Mouse (Mus musculus) large intestine, adult 2 months (tissue): ENCODE measurements around the gene Morn3. TPM values are rescaled to one million over a fixed set of nuclear protein-coding genes. Genes with fewer than 3 reads are reported as not detected.

Experiments used
- DNase-seq: peaks from one replicate; pipeline ENCODE4 v3.0.0-alpha.2; 2012; ENCODE audit warnings: low read depth, low spot score
- WGBS: fragments of 180-500 bp; shearing (Covaris S2); methylation state at CpG from one replicate; pipeline ENCODE4 v1.1.7; 2018; 5-methylcytosine and 5-hydroxymethylcytosine counted together
- polyA plus RNA-seq: library from polyadenylated mRNA; depleted of rRNA; stranded (reverse); fragments of >200 nt; gene quantifications from 2 replicates; pipeline ENCODE4 v1.2.3, GENCODE M21; 2012; rRNA removed

The Morn3 gene
- not detected in 2 replicates for polyA plus RNA-seq

- 78% methylated on average over 3 of the region's 3 CpGs for WGBS
Measured at GRCm38 (mm10) chr5:123046916-123047315, at the start of gene Morn3. TSS of gene Morn3 (minus strand) at chr5:123047016.

GRCm38 (mm10) chr5:123096299-123096698 lies 49.5 kb upstream of the Morn3 start:
- WGBS: 90% methylated on average over 8 of the region's 8 CpGs
- DNase-seq: no peak

More at GRCm38 (mm10) chr5:123046916-123047315, at the start of gene Morn3:
- DNase-seq: no peak

GRCm38 (mm10) chr5:123094238-123094991 lies 47.6 kb upstream of the Morn3 start:
- WGBS: 67% methylated on average over 25 of the region's 25 CpGs
- no peak for DNase-seq

GRCm38 (mm10) chr5:123093077-123093633 lies 46.3 kb upstream of the Morn3 start:
- no peak for DNase-seq
- WGBS: 73% methylated on average over 14 of the region's 14 CpGs

GRCm38 (mm10) chr5:123090560-123091306 lies 43.9 kb upstream of the Morn3 start:
- DNase-seq: no peak
- 72% methylated on average over 10 of the region's 10 CpGs for WGBS

- DNase-seq: no peak
- WGBS: 97% methylated on average over 4 of the region's 4 CpGs
Measured at GRCm38 (mm10) chr5:123088784-123089183, 42.0 kb upstream of the Morn3 start.

GRCm38 (mm10) chr5:123086501-123086900 lies 39.7 kb upstream of the Morn3 start:
- DNase-seq: no peak
- WGBS: 59% methylated on average over 2 of the region's 2 CpGs

- no peak for DNase-seq
- 69% methylated on average over 13 of the region's 13 CpGs for WGBS
Measured at GRCm38 (mm10) chr5:123083340-123084050, 36.7 kb upstream of the Morn3 start.

- no peak for DNase-seq
- 94% methylated on average over 13 of the region's 13 CpGs for WGBS
Measured at GRCm38 (mm10) chr5:123080510-123080909, 33.7 kb upstream of the Morn3 start.

GRCm38 (mm10) chr5:123080041-123080440 lies 33.2 kb upstream of the Morn3 start:
- WGBS: 62% methylated on average over 8 of the region's 8 CpGs
- no peak for DNase-seq

GRCm38 (mm10) chr5:123079568-123079967 lies 32.8 kb upstream of the Morn3 start:
- 69% methylated on average over 1 of the region's 1 CpGs for whole genome bisulfite sequencing
- DNase-seq: no peak

GRCm38 (mm10) chr5:123076419-123077281 lies 29.8 kb upstream of the Morn3 start:
- DNase-seq: no peak

GRCm38 (mm10) chr5:123075576-123076418 lies 29.0 kb upstream of the Morn3 start:
- DNase-seq: peak; percentile 68
- 6% methylated on average over 45 of the region's 45 CpGs for WGBS

More at GRCm38 (mm10) chr5:123076419-123077281, 29.8 kb upstream of the Morn3 start:
- WGBS: 2% methylated on average over 35 of the region's 35 CpGs

- DNase-seq: no peak
- 93% methylated on average over 2 of the region's 2 CpGs for WGBS
Measured at GRCm38 (mm10) chr5:123068714-123069113, 21.9 kb upstream of the Morn3 start.

GRCm38 (mm10) chr5:123068115-123068514 lies 21.3 kb upstream of the Morn3 start, which contains the start of gene Tmem120b:
TSS of gene Tmem120b (plus strand) at chr5:123068415.
- WGBS: 86% methylated on average over 12 of the region's 12 CpGs
- no peak for DNase-seq

- DNase-seq: no peak
- 4% methylated on average over 6 of the region's 6 CpGs for WGBS
Measured at GRCm38 (mm10) chr5:123067395-123067995, 20.7 kb upstream of the Morn3 start.

GRCm38 (mm10) chr5:123064207-123064606 lies 17.4 kb upstream of the Morn3 start:
- WGBS: 22% methylated on average over 6 of the region's 6 CpGs
- no peak for DNase-seq

GRCm38 (mm10) chr5:123063141-123063540 lies 16.3 kb upstream of the Morn3 start:
- DNase-seq: no peak
- WGBS: 87% methylated on average over 3 of the region's 3 CpGs
